Mouse (Mus musculus) hematopoietic stem cell, adult 5-6 weeks (primary cell): ENCODE measurements around the gene Gm10230. TPM values are rescaled to one million over a fixed set of nuclear protein-coding genes. Genes with fewer than 3 reads are reported as not detected.
"Not testable (repeated sequence)": the region's sequence is repeated elsewhere in the genome, so short reads cannot be mapped to it uniquely, and the experiment has no call there.

Experiments
- ATAC-seq, 2 experiments: fragments of 125-278 bp in 1 of 2; replicated peaks in 1 of 2; 2 replicates each; pipeline ENCODE4 v1.8.0; 2016 to 2017; ENCODE audit warnings: inconsistent platforms in 2 of 2, mild to moderate bottlenecking in 2 of 2, moderate number of reproducible peaks in 2 of 2, low read depth in 1 of 2, moderate TSS enrichment in 1 of 2; ENCODE audit not compliant: low FRiP score in 2 of 2, poor library complexity in 2 of 2, severe bottlenecking in 2 of 2, insufficient read depth in 1 of 2, low TSS enrichment in 1 of 2
- total RNA-seq: library from RNA; stranded (forward); fragments of 172-1452, 232-1000 nt; gene quantifications from 2 replicates; pipeline ENCODE4 v1.2.3, GENCODE M21; 2017

The Gm10230 gene
- not detected in 2 replicates for total RNA-seq

DNA sequence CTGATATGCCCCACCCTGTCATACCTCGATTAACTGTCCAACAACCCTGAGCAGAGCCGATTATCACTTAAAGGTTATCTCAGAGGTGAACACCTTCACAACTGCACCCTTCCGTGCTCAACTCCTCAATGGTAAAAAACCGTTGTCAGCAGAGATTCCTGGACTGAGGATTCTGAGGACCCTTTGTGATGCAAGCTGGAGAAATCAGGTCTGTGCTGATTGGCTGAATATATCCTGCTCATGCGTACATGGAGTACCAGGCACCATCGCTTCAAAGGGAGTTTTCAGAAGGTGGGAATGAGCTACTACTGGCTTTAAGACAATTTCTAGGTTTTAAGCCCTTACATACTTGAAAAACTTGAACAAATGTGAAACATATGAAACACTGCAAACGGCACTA is at the start of gene Gm10230:
TSS of gene Gm10230 (minus strand) at position 101 of the 400 bp plus-strand sequence.
- not testable (repeated sequence) for ATAC-seq
